Mouse (Mus musculus) gastrocnemius, postnatal 25 days (tissue): ENCODE data around the gene Tmem104. TPM values are rescaled to one million over a fixed set of nuclear protein-coding genes. Genes with fewer than 3 reads are reported as not detected.

ENCODE experiments used
- DNase-seq: peaks from one replicate; pipeline ENCODE4 v3.0.0; 2022
- total RNA-seq, 2 experiments: library from RNA; stranded (reverse); gene quantifications; 1 replicate in 1 of 2; 2 replicates in 1 of 2; pipeline ENCODE4 v1.2.3; 2021

Gene Tmem104
- total RNA-seq, 2 experiments from 2014 or later: 4.1 to 5.8 TPM

DNA sequence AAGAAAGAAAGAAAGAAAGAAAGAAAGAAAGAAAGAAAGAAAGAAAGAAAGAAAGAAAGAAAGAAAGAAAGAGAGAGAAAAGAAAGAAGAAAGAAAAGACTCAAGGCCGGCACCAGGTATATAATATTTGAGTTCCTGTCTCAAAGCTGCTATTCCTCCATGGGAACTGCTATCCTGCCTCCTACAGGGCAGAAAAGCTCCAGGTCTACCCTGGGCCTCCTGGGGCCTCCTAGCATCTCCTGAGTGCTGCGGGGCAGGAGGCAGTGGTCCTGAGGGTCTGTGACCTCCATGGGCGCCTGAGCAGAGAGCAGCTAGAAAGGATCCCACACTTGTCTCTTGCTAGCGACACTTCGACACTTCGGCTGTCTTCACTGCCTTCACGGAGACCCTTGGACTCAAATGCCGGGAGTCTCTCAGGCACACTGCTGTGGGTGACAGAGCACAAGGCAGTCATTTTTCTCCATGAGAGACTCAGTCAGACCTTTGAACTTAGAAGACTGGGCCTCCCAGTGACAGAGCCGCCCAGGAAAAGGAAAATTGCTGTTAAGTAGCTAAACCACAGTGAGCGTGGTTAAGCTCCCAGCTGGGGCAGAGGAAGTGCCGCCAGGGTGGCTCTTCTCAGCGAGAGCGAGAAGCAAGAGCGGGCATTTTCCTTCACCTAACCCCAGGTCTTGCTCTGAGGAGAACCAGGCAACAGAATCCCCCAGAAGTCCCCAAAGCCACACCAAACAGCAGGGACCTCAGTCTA is 44.1 kb downstream of the Tmem104 start:
- DNase-seq: no peak

DNA sequence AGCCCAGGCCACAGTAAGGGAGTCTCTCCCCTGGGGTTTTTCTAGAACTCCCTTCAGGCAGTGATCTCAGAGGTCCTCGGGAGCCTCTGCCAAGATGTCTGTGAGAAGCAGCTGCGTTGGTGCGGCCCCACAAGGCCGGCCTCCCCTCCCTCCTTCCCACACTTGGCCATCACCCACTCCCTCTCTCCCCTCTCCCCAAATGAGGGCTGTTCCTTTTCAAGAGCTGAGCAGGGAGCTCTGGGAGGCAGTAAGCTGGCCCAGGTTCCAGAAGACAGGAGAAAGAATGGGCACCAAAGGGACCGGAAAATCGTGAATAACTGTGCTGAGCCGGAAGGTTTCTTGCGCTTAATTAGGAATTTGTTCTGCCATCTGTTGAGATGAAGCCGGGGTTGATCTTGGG is 44.6 kb downstream of the Tmem104 start:
- no peak for DNase-seq

DNA sequence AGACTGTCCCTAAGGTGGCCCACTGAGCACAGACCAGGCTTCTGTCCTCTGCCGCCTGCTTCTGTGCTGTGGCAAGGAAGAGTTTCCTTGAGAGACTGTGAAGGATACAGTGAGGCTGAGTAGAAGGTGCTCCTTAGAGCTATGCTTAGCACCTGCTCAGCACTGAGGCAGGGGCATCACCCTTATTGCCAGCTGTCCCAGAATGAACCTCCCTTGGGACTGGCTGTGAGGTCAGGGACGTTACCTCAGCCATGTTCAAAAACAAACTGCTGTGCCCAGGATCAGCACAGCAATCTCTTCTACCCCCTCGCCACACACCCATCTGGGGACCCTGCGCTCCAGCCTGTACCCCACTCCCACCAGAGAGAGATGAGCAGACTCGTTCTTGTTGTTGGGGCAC is 45.6 kb downstream of the Tmem104 start:
- DNase-seq: no peak

DNA sequence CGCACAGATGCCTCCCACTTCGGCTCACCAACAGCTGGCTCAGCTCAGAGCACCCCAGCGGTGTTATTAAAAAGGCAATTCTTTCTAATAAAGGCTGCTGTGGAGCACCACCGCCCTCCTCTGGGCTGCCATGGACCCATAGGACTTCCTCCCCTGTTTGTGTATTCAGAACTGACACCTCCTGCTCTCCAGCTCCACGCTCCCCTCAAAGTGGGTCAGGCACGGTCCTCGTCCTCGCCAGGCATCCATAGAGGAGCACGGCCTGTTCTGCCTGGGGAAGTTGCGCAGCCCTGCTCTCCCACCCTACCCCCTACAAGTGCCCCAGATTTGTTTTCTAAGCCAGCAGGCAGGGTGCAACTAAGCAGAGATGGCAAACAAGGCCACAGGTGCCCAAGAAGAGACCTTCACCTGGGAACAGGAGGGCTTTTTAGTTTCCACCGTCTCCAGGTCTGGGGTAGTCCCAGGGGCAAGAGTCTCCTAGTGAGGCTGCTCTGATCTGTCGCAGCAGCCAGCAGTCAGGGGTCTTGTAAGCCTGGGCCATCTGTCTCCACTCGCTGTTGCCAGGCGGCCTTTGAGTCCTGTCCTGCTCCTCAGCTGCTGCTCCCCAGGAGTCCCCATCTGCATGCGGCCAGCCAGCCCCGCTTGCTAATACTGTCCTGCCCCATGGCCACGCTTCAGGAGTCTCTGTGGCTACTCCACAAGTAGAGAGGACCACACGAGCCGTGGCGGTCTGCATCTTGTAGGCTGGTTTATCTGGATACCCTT is 46.4 kb downstream of the Tmem104 start:
- no peak for DNase-seq

DNA sequence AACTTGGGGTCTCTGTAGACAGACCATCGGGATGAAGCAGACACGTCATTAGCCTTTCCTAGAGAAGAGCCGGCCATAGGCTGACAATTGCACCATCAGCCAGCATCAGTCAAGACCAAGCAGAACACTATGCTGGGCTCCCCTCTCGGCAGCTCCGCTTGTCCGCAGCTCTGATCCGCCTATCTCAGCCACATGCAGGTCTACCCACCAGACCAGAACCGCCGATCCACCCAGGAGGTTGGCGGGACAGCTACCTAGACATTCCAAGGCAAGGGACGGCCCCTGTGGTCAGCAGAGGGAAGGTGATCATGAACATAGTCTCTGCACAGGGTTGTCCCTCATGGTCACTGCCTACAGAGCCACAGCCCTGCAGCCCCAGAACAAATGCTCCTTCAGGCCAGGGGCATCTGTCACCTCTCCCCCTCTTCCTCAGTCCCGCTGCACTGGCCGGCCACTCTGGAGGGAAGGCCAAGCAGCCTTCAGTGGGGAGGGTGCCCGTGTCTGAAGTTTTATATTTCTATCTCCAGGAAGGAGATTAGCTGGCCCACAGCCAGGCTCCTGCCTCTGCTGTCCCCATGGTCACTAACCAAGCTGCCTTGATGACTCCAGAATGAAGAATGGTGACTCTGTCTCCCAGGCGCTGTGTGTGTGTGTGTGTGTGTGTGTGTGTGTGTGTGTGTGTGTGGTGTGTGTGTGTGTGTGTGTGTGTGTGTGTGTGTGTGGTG is 47.2 kb downstream of the Tmem104 start:
- DNase-seq: no peak

DNA sequence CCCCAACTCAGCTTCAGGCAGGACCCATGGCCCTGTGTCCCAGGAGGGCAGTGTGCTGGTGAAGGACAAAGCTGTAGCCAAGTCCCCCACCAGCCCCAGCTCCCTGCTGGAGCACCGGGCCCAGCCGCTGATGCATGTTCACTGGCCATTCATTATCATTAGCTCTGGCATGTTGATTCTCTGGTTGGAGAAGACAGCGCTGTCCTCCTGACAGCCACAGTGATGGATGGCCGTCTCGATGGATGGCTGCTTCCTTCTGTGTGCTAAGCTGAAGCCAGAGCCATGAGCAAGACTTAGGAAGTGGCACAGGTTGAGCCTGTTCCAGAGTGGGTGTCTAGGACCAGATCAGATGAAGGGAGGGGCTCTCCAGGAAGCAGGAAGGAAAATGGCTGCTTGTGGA is 49.3 kb downstream of the Tmem104 start:
- no peak for DNase-seq

DNA sequence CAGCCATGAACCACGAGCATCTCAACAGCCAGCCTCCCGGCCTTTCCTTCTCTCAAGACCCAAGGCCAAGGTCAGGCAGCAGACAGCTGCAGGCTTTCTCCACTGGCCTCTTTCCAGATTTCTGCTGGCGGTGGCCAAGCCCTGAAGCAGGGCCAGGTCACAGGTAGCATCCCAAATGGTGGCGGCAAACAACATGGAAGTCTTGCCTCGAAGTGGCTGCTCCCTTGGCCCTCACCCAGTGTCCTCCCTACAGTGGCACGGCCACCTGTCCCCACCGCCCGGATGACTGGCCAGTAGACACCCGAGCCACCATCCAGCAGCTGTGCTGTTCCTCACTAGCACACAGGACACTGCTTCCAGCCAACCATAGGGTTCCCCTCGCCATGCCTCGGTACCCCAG is 54.1 kb downstream of the Tmem104 start:
- peak; percentile 83 for DNase-seq

DNA sequence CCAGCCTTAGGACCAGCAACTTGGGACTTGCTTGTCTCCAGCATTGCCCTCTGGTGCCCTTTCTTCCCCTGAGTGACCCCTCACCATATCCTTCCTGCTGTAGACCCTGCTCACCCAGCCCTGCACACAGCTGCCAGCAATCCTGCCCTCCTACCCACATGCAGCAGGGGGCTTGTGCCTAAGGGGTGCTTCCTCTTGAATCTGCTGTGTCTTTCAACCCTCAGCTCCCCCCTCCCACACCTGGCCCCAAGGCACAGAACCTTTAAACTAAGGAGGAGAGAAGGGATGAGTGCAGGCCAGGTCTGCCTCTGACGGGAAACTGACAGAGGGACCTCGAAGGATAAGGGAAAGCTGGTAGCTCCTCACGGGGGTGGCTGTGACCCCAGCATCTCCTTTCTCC is 55.5 kb downstream of the Tmem104 start:
- DNase-seq: no peak

DNA sequence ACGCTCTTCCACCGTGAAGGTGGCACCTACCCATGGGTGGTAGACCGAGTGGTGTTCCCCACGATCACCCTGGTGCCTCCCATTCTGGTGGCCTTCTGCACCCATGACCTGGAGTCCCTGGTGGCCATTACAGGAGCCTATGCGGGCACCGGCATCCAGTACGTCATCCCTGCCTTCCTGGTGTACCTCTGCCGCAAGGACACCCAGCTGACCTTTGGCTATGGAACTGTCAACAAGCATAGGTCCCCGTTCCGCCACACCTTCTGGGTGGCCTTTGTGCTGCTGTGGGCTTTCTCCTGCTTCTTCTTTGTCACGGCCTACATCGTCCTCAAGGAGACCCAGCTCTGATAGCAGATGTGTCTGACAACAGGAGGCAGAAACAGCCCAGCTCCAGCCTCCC is 56.5 kb downstream of the Tmem104 start:
- DNase-seq: no peak

DNA sequence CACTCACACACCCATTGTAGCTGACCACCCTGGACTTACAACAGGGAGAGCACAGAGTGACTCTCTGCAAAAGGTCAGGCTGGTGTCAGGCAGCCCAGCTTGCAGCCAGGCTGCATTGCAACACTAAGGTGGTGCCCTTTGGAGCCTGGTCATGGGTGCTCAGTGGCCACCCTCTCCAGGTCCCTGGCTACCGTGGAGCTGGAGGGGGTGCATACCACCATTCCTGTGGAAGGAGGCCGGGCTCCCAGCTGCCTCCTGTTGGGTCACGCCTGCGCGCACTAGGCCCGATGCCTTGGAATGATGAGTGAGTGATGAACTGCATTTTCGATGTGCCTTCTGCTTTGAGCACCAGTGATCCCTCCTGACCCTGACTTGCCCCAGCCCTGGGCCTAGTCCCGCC is 57.6 kb downstream of the Tmem104 start:
- DNase-seq: no peak

DNA sequence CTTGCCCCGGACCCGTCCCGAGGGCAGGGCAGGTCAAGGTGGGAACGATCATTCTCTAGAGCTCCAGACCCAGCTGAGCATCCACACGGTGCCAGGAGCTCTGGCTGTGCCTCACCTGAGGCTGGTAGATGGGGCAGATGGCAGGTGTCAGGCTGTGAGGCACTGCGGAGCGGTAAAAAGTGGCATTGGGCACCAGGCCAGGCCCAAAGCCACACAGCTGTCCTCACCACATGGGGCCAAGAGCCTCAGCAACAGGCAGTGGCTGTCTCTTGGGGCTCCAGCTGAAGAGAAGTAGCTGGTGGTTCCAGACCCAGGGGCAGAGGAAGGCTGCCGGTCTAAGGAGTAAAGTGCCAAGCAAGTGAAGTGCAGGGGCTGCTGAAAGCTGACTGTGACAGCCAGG is 59.1 kb downstream of the Tmem104 start:
- DNase-seq: no peak

DNA sequence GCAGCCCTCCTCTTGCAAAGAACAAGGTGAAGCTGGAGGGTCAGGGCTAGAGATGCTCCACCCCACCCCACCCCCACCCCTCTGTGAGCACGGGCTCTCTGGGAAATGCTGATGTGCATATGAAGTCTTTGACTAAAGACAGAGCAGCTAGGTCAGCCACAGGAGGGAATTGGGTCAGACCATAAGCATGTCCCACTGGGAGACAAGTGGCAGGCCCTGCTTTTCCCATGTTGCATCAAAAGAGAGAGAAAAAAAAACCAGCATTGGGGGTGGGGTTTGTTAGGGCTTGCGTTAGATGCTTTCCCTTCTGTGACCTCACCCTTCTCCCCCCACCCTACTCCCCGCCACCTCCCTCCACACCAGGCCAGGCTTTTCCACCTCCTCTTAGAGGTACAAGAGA is 60.0 kb downstream of the Tmem104 start:
- no peak for DNase-seq

DNA sequence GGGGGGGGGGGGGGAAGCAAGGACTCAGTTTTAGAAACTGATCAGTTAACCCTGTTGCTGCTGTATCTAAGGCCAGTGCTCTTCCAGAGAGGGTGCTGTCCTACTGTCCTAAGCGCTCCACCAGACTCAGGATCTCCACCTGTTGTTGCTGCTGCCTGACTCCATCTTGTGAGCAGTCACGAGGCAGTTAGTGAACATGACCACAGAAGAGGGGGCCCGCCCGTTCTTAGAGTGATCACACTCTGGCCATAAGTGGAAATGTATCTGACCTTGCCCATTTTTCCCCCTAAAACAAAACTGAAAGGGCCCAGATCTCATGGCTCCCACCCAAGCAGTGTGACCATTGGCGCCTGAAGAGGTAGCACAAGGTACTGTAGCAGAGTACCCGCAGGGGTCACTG is 60.7 kb downstream of the Tmem104 start:
- DNase-seq: no peak

DNA sequence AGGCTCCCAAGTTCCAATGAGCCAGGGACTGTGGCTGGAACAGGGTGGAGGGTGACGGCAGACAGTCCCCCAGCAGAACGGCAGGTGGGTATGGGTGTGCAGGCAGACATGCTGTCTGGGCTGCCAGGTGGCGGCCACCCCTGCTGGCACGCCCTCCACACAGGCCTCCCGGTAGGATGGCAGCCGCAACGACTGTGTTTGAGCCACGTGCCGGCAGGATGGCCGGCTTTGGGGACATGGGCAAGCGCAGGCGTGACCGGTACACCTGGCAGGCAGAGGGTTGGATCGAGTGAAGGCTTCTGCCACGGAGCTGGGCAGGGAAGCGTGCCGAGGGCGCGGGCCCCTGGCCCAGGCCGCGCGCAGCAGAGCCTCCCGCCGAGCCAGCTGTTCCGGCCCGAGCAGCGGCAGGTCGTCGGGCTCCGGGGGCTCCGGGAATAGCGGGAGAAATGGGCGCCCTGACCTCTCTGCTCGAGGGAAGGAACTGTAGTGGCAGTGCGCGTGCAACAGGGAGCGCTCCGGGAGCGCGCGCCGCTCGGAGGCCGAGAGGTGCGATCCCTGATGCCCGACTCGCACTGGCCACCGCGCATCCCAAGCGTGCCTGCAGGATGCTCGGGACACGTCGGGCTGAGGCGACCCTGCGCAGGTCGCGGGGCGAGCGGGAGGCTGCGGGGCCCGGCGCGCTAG is 62.6 kb downstream of the Tmem104 start:
- DNase-seq: no peak

DNA sequence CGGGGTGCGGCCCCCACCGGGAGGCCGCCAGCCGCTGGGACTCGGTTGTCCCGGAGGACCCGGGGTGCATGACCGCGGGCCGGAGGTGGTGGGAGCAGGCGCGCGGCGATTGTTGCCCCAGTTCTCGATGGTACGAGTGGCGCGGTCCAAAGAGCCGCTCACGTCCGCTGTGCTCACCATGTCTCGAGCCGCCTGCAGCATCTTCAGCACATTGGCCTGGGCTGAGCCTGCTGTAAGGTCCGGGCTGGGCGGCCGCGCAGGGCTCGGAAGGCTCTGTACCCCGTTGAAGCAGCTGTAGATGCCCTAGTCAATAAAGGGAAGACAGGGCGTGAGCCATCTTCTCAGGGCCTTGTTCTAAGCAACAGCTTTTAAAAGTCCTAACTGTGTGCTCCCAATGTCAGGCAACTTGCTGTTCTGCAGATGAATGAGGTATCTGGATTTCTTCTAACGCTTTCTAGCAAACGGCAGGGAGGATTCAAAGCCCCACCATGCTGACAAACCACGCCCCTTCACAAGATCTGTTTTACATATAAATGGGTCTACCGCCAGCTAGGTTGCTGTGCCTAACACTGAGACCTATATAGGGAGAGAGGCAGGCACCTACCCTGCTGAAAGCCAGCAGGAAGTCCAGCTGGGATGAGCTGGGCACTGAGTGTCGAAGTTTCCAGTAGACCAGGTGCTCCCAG is 63.3 kb downstream of the Tmem104 start:
- no peak for DNase-seq

DNA sequence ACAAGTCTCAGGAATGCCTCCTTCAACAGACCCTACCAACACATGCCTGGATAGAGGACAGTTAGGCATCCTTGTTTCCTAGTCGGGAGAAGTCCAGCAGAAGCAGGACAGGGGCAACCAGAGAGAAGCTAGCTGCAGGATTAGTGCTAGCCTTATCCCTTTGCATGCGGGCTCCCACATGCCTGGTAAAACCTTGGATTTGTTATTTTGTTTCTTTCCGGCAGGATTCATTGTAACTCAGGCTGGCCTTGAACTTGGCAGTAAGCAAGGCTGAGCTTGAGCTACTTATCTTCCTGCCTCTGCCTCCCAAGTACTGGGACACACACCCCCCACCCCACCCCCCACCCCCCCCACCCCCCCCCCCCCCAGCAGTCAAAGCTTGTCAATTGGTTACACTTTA is 64.0 kb downstream of the Tmem104 start:
- no peak for DNase-seq

DNA sequence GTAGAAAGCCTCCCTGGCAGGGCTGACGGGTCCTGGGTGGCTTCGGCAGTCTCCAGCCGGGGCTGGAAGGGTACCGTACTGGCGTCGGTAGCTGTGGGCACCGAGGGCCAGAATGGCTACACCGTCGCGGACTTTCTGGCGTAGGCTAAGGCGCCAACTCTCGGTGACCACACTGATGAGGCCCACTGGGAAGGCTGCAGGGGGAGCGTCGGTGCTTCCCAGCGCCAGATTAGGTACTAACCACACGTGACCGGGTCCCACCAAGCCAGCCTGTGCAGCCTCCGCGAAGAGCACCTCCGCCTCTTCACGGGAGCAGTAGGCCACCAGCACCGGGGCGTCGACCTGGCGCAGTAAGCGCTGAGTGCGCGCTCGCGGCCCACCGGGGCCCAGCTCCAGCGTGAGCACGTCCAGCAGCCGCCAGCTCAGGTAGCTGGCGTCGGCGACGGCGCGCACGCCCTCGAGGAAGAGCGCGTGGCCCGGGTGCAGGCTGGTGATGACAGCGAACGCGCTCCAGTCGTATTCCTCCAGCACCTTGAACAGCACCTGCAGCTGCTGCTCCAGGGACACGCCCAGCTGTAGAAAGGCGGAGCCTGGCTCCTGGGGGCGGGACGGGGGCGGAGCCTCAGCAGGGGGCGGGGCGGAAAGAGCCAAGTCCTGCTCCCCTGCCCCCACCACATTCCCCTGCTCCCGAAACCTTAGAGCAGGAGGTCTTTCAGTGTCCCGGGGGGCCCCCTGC is 70.7 kb downstream of the Tmem104 start:
- DNase-seq: no peak

DNA sequence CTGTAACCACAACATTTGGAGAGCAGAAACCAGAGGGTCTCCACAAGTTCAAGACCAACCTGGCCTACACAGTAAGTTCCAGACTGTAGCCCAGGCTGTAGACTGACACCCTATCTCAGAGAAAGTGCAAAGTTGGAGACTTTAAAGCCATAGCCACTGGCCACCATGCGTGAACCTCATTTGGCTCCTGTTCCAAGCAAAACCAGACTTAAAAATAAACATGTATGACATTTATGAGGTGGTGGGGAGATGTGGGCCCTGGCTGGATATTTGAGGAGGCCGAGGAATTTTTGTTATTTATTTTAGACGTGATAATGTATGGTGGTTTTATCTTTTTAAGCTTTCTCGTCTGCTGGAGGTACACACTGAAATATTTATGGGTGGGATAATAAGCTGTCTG is 71.8 kb downstream of the Tmem104 start:
- no peak for DNase-seq

DNA sequence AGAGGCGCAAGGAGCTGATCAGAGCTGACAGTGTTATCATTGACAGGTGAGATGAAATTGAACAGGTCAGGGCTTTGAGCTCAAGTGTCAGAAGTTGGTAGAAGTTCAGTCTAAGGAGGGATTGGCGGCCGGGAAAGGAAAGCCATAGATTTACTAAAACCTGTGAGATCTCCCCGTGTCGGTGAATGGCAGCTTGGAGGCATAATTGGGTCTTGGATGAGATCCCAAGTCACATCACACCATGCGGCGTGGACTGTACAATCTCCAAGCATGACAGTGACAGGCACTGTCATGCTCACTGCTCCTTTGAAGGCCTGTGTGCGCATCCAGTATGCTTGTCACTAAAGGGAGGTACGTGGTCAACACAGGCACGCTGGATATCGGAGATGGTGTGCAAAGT is 75.7 kb downstream of the Tmem104 start:
- no peak for DNase-seq

DNA sequence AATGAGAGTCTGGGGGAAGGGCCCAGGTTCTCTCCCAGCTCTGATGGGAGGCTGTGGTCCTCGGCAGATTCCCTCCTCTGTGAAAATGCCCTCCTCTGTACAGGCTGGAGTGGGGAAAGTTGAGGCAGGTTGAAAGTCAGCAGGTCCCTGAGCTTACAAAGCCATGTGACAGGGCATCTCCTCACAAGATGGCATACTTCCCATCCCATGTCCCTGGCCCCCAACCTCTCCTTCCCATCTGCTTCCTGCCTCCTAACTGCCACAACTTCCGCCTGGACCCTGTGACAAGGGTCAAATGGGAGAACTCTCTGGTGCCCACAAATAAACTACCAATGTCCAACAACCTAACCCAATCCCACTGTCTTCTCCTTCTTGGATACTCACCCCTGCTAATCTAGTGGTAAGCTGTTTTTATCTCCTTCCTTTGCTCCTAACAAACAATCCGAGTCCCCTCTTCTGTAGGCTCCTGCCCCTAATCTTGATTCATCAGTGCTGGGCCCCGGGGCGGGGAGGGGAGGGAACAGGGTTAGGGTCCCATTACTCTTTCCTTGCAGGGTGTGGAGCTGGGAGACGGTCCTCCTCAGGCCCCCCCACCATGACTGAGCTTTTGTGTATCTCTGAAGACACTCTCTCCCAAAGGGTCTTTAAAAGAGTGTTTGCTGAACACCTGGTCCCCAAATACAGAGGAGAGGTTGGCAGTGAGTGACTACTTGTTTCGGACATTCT is 77.0 kb downstream of the Tmem104 start:
- DNase-seq: no peak
